Mouse (Mus musculus): Measurements from ENCODE around the gene Echdc3. TPM values are rescaled to one million over a fixed set of nuclear protein-coding genes. Genes with fewer than 3 reads are reported as not detected.
A peak's percentile ranks its signal among the peaks of the same experiment; 100 is the strongest.

Echdc3 gene
- polyA plus RNA-seq (2014; fragmentation: Nextera tagmentation; extraction: Ambion mirVana), result 2.4 and 2.6 TPM in 2 replicates

- peak within 1 kb of the TSS; percentile 66 for H3K9ac ChIP-seq (ENCODE audit: low read depth, low read length)
- H3K27me3 ChIP-seq (ENCODE audit: control insufficient read depth, insufficient read depth, low read length), result no peaks in the 10 kb centered on the region
- peak within 1 kb of the TSS; percentile 52 for H3K27ac ChIP-seq (ENCODE audit: low read depth, low read length)
- H3K4me3 ChIP-seq (ENCODE audit: low read depth, low read length), result peak within 1 kb of the TSS; percentile 37
- WGBS, result 2% methylated on average over 30 of the region's 30 CpGs
- peak; percentile 93 for ATAC-seq (ENCODE audit: low FRiP score)
- no peaks in the 10 kb centered on the region for H3K36me3 ChIP-seq (ENCODE audit: control insufficient read depth, insufficient read depth, low read length)
- H3K4me1 ChIP-seq (replicated peaks; ENCODE audit: control insufficient read depth, insufficient read depth, low read length), result no peaks in the 10 kb centered on the region
- H3K9me3 ChIP-seq (ENCODE audit: control insufficient read depth, low read length), result no peaks in the 10 kb centered on the region
- peak within 1 kb of the TSS; percentile 49 for H3K4me2 ChIP-seq (replicated peaks; ENCODE audit: low read depth, low read length)
- DNase-seq (ENCODE audit: low spot score), result peak; percentile 89
These were observed at the start of gene Echdc3 for GRCm38 (mm10) chr2:6212724-6213511. Gene Echdc3, minus strand, starts transcription at chr2:6213033.

- Histone ChIP-seq H3K9me3 (ENCODE audit: control insufficient read depth, low read length) (no peaks in the 10 kb centered on the region), H3K36me3 (ENCODE audit: control insufficient read depth, insufficient read depth, low read length) (no peaks in the 10 kb centered on the region), H3K27ac (ENCODE audit: low read depth, low read length) (peak overlapping the region; percentile 63), H3K4me2 (replicated peaks; ENCODE audit: low read depth, low read length) (no peak overlapping the region), H3K4me1 (replicated peaks; ENCODE audit: control insufficient read depth, insufficient read depth, low read length) (no peaks in the 10 kb centered on the region), H3K27me3 (ENCODE audit: control insufficient read depth, insufficient read depth, low read length) (no peaks in the 10 kb centered on the region), H3K4me3 (ENCODE audit: low read depth, low read length) (no peak overlapping the region), H3K9ac (ENCODE audit: low read depth, low read length) (0 out of 2 replicates have a peak overlapping the region, but pooled peaks have one; percentile 19)
- no peak for DNase-seq (ENCODE audit: low spot score)
- WGBS, result 58% methylated on average over 9 of the region's 9 CpGs
- ATAC-seq (ENCODE audit: low FRiP score), result no peak
These were observed 48.9 kb upstream of the Echdc3 start for GRCm38 (mm10) chr2:6261718-6262117.

GRCm38 (mm10) chr2:6261201-6261672 lies 48.4 kb upstream of the Echdc3 start:
- peak overlapping the region; percentile 63 for H3K27ac ChIP-seq (ENCODE audit: low read depth, low read length)
- ATAC-seq (ENCODE audit: low FRiP score) (peak; percentile 95), DNase-seq (ENCODE audit: low spot score) (peak; percentile 68)
- no peak overlapping the region for H3K9ac ChIP-seq (ENCODE audit: low read depth, low read length)
- H3K27me3 ChIP-seq (ENCODE audit: control insufficient read depth, insufficient read depth, low read length), result no peaks in the 10 kb centered on the region
- no peaks in the 10 kb centered on the region for H3K4me1 ChIP-seq (replicated peaks; ENCODE audit: control insufficient read depth, insufficient read depth, low read length)
- no peak overlapping the region for H3K4me3 ChIP-seq (ENCODE audit: low read depth, low read length)
- no peak overlapping the region for H3K4me2 ChIP-seq (replicated peaks; ENCODE audit: low read depth, low read length)
- H3K9me3 ChIP-seq (ENCODE audit: control insufficient read depth, low read length), result no peaks in the 10 kb centered on the region
- no peaks in the 10 kb centered on the region for H3K36me3 ChIP-seq (ENCODE audit: control insufficient read depth, insufficient read depth, low read length)
- 21% methylated on average over 8 of the region's 8 CpGs for WGBS

- H3K4me3 ChIP-seq (ENCODE audit: low read depth, low read length), result no peak overlapping the region
- no peak overlapping the region for H3K4me2 ChIP-seq (replicated peaks; ENCODE audit: low read depth, low read length)
- no peaks in the 10 kb centered on the region for H3K27me3 ChIP-seq (ENCODE audit: control insufficient read depth, insufficient read depth, low read length)
- WGBS, result 56% methylated on average over 4 of the region's 4 CpGs
- H3K9me3 ChIP-seq (ENCODE audit: control insufficient read depth, low read length), result no peaks in the 10 kb centered on the region
- no peaks in the 10 kb centered on the region for H3K36me3 ChIP-seq (ENCODE audit: control insufficient read depth, insufficient read depth, low read length)
- H3K4me1 ChIP-seq (replicated peaks; ENCODE audit: control insufficient read depth, insufficient read depth, low read length), result no peaks in the 10 kb centered on the region
- no peak overlapping the region for H3K9ac ChIP-seq (ENCODE audit: low read depth, low read length)
- DNase-seq (ENCODE audit: low spot score), result peak; percentile 7
- H3K27ac ChIP-seq (ENCODE audit: low read depth, low read length), result no peak overlapping the region
- peak; percentile 25; the same call in 1 of the 2 replicates for ATAC-seq (ENCODE audit: low FRiP score)
These were observed 47.8 kb upstream of the Echdc3 start for GRCm38 (mm10) chr2:6260661-6261060.

GRCm38 (mm10) chr2:6259182-6259581 lies 46.3 kb upstream of the Echdc3 start:
- H3K27me3 ChIP-seq (ENCODE audit: control insufficient read depth, insufficient read depth, low read length), result no peaks in the 10 kb centered on the region
- WGBS, result 83% methylated on average over 3 of the region's 3 CpGs
- no peak for ATAC-seq (ENCODE audit: low FRiP score)

GRCm38 (mm10) chr2:6258026-6258425 lies 45.2 kb upstream of the Echdc3 start:
- no peaks in the 10 kb centered on the region for H3K36me3 ChIP-seq (ENCODE audit: control insufficient read depth, insufficient read depth, low read length)
- no peak overlapping the region for H3K9ac ChIP-seq (ENCODE audit: low read depth, low read length)
- H3K4me1 ChIP-seq (replicated peaks; ENCODE audit: control insufficient read depth, insufficient read depth, low read length), result no peaks in the 10 kb centered on the region
- H3K27ac ChIP-seq (ENCODE audit: low read depth, low read length), result no peak overlapping the region
- no peak overlapping the region for H3K4me2 ChIP-seq (replicated peaks; ENCODE audit: low read depth, low read length)
- no peak for DNase-seq (ENCODE audit: low spot score)
- no peak for ATAC-seq (ENCODE audit: low FRiP score)
- no peaks in the 10 kb centered on the region for H3K9me3 ChIP-seq (ENCODE audit: control insufficient read depth, low read length)
- no peak overlapping the region for H3K4me3 ChIP-seq (ENCODE audit: low read depth, low read length)
- H3K27me3 ChIP-seq (ENCODE audit: control insufficient read depth, insufficient read depth, low read length), result no peaks in the 10 kb centered on the region
- 82% methylated on average over 4 of the region's 4 CpGs for WGBS

More at GRCm38 (mm10) chr2:6259182-6259581, 46.3 kb upstream of the Echdc3 start:
- Histone ChIP-seq H3K4me2 (replicated peaks; ENCODE audit: low read depth, low read length) (no peak overlapping the region), H3K9me3 (ENCODE audit: control insufficient read depth, low read length) (no peaks in the 10 kb centered on the region), H3K27ac (ENCODE audit: low read depth, low read length) (no peak overlapping the region), H3K36me3 (ENCODE audit: control insufficient read depth, insufficient read depth, low read length) (no peaks in the 10 kb centered on the region), H3K4me3 (ENCODE audit: low read depth, low read length) (no peak overlapping the region), H3K9ac (ENCODE audit: low read depth, low read length) (no peak overlapping the region), H3K4me1 (replicated peaks; ENCODE audit: control insufficient read depth, insufficient read depth, low read length) (no peaks in the 10 kb centered on the region)
- no peak for DNase-seq (ENCODE audit: low spot score)

- Histone ChIP-seq H3K27me3 (ENCODE audit: control insufficient read depth, insufficient read depth, low read length) (no peaks in the 10 kb centered on the region), H3K4me3 (ENCODE audit: low read depth, low read length) (no peak overlapping the region), H3K9ac (ENCODE audit: low read depth, low read length) (no peak overlapping the region), H3K4me1 (replicated peaks; ENCODE audit: control insufficient read depth, insufficient read depth, low read length) (no peaks in the 10 kb centered on the region), H3K9me3 (ENCODE audit: control insufficient read depth, low read length) (no peaks in the 10 kb centered on the region), H3K27ac (ENCODE audit: low read depth, low read length) (no peak overlapping the region), H3K4me2 (replicated peaks; ENCODE audit: low read depth, low read length) (no peak overlapping the region), H3K36me3 (ENCODE audit: control insufficient read depth, insufficient read depth, low read length) (no peaks in the 10 kb centered on the region)
- DNase-seq (ENCODE audit: low spot score), result no peak
- whole genome bisulfite sequencing, result 63% methylated on average over 2 of the region's 2 CpGs
- no peak for ATAC-seq (ENCODE audit: low FRiP score)
These were observed 44.3 kb upstream of the Echdc3 start for GRCm38 (mm10) chr2:6257146-6257545.

- DNase-seq (ENCODE audit: low spot score), result no peak
- no peak overlapping the region for H3K9ac ChIP-seq (ENCODE audit: low read depth, low read length)
- H3K36me3 ChIP-seq (ENCODE audit: control insufficient read depth, insufficient read depth, low read length), result no peaks in the 10 kb centered on the region
- no peaks in the 10 kb centered on the region for H3K4me1 ChIP-seq (replicated peaks; ENCODE audit: control insufficient read depth, insufficient read depth, low read length)
- no peaks in the 10 kb centered on the region for H3K9me3 ChIP-seq (ENCODE audit: control insufficient read depth, low read length)
- H3K4me2 ChIP-seq (replicated peaks; ENCODE audit: low read depth, low read length), result no peak overlapping the region
- no peak for ATAC-seq (ENCODE audit: low FRiP score)
- no peak overlapping the region for H3K27ac ChIP-seq (ENCODE audit: low read depth, low read length)
- 79% methylated on average over 19 of the region's 19 CpGs for WGBS
- H3K27me3 ChIP-seq (ENCODE audit: control insufficient read depth, insufficient read depth, low read length), result no peaks in the 10 kb centered on the region
- H3K4me3 ChIP-seq (ENCODE audit: low read depth, low read length), result no peak overlapping the region
These were observed 43.4 kb upstream of the Echdc3 start for GRCm38 (mm10) chr2:6255989-6256841.
